Mouse (Mus musculus) ES-Bruce4 (cell line): ENCODE measurements around the gene Ran. TPM values are rescaled to one million over a fixed set of nuclear protein-coding genes. Genes with fewer than 3 reads are reported as not detected.

Experiments
- H3K27ac ChIP-seq: 2 replicates; pipeline ENCODE4 v1.5.1; 2012; ENCODE audit warnings: low read length, inconsistent platforms; ENCODE audit not compliant: insufficient read depth
- H3K27me3 ChIP-seq: 2 replicates; pipeline ENCODE4 v1.6.1; 2012; ENCODE audit warnings: mild to moderate bottlenecking, low read length, inconsistent platforms; ENCODE audit not compliant: control insufficient read depth, poor library complexity, insufficient read depth, severe bottlenecking
- H3K36me3 ChIP-seq: 2 replicates; pipeline ENCODE4 v1.6.1; 2012; ENCODE audit warnings: inconsistent platforms, mild to moderate bottlenecking, low read length, moderate library complexity; ENCODE audit not compliant: control insufficient read depth, poor library complexity, insufficient read depth, severe bottlenecking
- H3K4me1 ChIP-seq: one replicate; pipeline ENCODE4 v1.8.1; 2011; ENCODE audit warnings: low read length; ENCODE audit not compliant: control insufficient read depth, insufficient read depth
- H3K4me3 ChIP-seq: 2 replicates; pipeline ENCODE4 v1.5.1; 2011; ENCODE audit warnings: low read depth, mild to moderate bottlenecking, low read length
- H3K9ac ChIP-seq: 2 replicates; pipeline ENCODE4 v1.6.1; 2012; ENCODE audit warnings: low read depth, mild to moderate bottlenecking, inconsistent platforms; ENCODE audit not compliant: poor library complexity, severe bottlenecking
- H3K9me3 ChIP-seq: replicated peaks from 2 replicates; pipeline ENCODE4 v1.6.1; 2012; ENCODE audit warnings: mild to moderate bottlenecking, low read length, inconsistent platforms; ENCODE audit not compliant: control insufficient read depth, poor library complexity, insufficient read depth, severe bottlenecking
- CTCF ChIP-seq: IDR thresholded peaks from one replicate; pipeline ENCODE4 v1.8.1; 2011; ENCODE audit warnings: low read depth, low read length
- EP300 ChIP-seq: IDR thresholded peaks from 2 replicates; pipeline ENCODE4 v1.6.1; 2011; ENCODE audit warnings: low read depth, low read length; ENCODE audit not compliant: insufficient read depth
- POLR2A ChIP-seq: IDR thresholded peaks from one replicate; pipeline ENCODE4 v1.8.1; 2011; ENCODE audit warnings: low read length; ENCODE audit not compliant: insufficient read depth
- polyA plus RNA-seq: library from polyadenylated mRNA; stranded (reverse); fragments of >200 nt; gene quantifications from 2 replicates; pipeline ENCODE4 v1.2.4, GENCODE M21; 2011; ENCODE audit warnings: low read depth; ENCODE audit not compliant: missing spikeins, insufficient read depth, insufficient read length

Ran gene
- polyA plus RNA-seq, 1 experiment: 669 TPM

GRCm38 (mm10) chr5:129029131-129029723, 9.4 kb downstream of the Ran start:
- Histone ChIP-seq H3K4me3 (no peak overlapping the region), H3K9me3 (no peaks in the 10 kb centered on the region), H3K9ac (no peak overlapping the region), H3K27me3 (no peaks in the 10 kb centered on the region), H3K27ac (no peak overlapping the region), H3K4me1 (peaks cover 4% of the 10 kb centered on the region), H3K36me3 (peaks cover 12% of the 10 kb centered on the region)
- TF ChIP-seq POLR2A (no peak), CTCF (no peak), EP300 (no peak)

GRCm38 (mm10) chr5:129036678-129037077, 16.8 kb downstream of the Ran start:
- no peak overlapping the region for H3K27ac ChIP-seq
- no peaks in the 10 kb centered on the region for H3K4me1 ChIP-seq
- no peaks in the 10 kb centered on the region for H3K27me3 ChIP-seq
- no peak overlapping the region for H3K4me3 ChIP-seq
- no peak overlapping the region for H3K9ac ChIP-seq
- no peaks in the 10 kb centered on the region for H3K9me3 ChIP-seq
- TF ChIP-seq EP300 (no peak), CTCF (peak; percentile 29), POLR2A (no peak)
- no peaks in the 10 kb centered on the region for H3K36me3 ChIP-seq

- no peak overlapping the region for H3K4me3 ChIP-seq
- TF ChIP-seq CTCF (no peak), POLR2A (no peak), EP300 (no peak)
- H3K36me3 ChIP-seq: no peaks in the 10 kb centered on the region
- no peaks in the 10 kb centered on the region for H3K9me3 ChIP-seq
- no peaks in the 10 kb centered on the region for H3K27me3 ChIP-seq
- no peak overlapping the region for H3K9ac ChIP-seq
- no peak overlapping the region for H3K27ac ChIP-seq
- H3K4me1 ChIP-seq: no peaks in the 10 kb centered on the region
Measured at GRCm38 (mm10) chr5:129037739-129038138, 17.9 kb downstream of the Ran start.

- TF ChIP-seq CTCF (no peak), POLR2A (no peak), EP300 (no peak)
- H3K4me3 ChIP-seq: no peak overlapping the region
- no peaks in the 10 kb centered on the region for H3K9me3 ChIP-seq
- H3K9ac ChIP-seq: no peak overlapping the region
- H3K4me1 ChIP-seq: no peaks in the 10 kb centered on the region
- no peaks in the 10 kb centered on the region for H3K27me3 ChIP-seq
- H3K27ac ChIP-seq: no peak overlapping the region
- no peaks in the 10 kb centered on the region for H3K36me3 ChIP-seq
Measured at GRCm38 (mm10) chr5:129045641-129046580, 26.0 kb downstream of the Ran start.

GRCm38 (mm10) chr5:129049372-129049771, 29.5 kb downstream of the Ran start:
- H3K27ac ChIP-seq: no peak overlapping the region
- no peak for TF ChIP-seq CTCF
- TF ChIP-seq EP300: no peak
- no peak for TF ChIP-seq POLR2A
- H3K4me1 ChIP-seq: no peaks in the 10 kb centered on the region
- no peaks in the 10 kb centered on the region for H3K27me3 ChIP-seq
- no peaks in the 10 kb centered on the region for H3K9me3 ChIP-seq
- no peaks in the 10 kb centered on the region for H3K36me3 ChIP-seq
- no peak overlapping the region for H3K4me3 ChIP-seq
- H3K9ac ChIP-seq: no peak overlapping the region

GRCm38 (mm10) chr5:129051910-129052309, 32.0 kb downstream of the Ran start:
- Histone ChIP-seq H3K4me1 (no peaks in the 10 kb centered on the region), H3K36me3 (no peaks in the 10 kb centered on the region), H3K9me3 (no peaks in the 10 kb centered on the region), H3K9ac (no peak overlapping the region), H3K4me3 (no peak overlapping the region), H3K27me3 (no peaks in the 10 kb centered on the region), H3K27ac (no peak overlapping the region)
- no peak for TF ChIP-seq POLR2A
- peak; percentile 59 for TF ChIP-seq CTCF
- no peak for TF ChIP-seq EP300
